Mouse (Mus musculus) macrophage (primary cell): Measurements from ENCODE around the gene Gart. TPM values are rescaled to one million over a fixed set of nuclear protein-coding genes. Genes with fewer than 3 reads are reported as not detected.

Experiments used
- H3K27ac ChIP-seq: fragments of 350-480 bp; formaldehyde crosslinking; 2 replicates; pipeline ENCODE4 v1.9.0; 2021
- H3K36me3 ChIP-seq: fragments of 350-480 bp; formaldehyde crosslinking; 2 replicates; pipeline ENCODE4 v1.9.0; 2021; ENCODE audit errors: inconsistent target
- H3K4me3 ChIP-seq: fragments of 350-480 bp; formaldehyde crosslinking; 2 replicates; pipeline ENCODE4 v1.9.0; 2021; ENCODE audit errors: inconsistent target
- H3K79me2 ChIP-seq: fragments of 350-480 bp; formaldehyde crosslinking; 2 replicates; pipeline ENCODE4 v1.9.0; 2021; ENCODE audit errors: inconsistent target
- WGBS: methylation state at CpG from one replicate; pipeline ENCODE4 v1.1.7; 2026; ENCODE audit warnings: inconsistent platforms; ENCODE audit not compliant: missing documents; 5-methylcytosine and 5-hydroxymethylcytosine counted together
- polyA plus RNA-seq: library from polyadenylated mRNA; stranded (reverse); fragments of 250-400 nt; gene quantifications from 3 replicates; pipeline ENCODE4 v1.2.4, GENCODE M21; 2018; ENCODE audit warnings: inconsistent platforms

Gene Gart
- polyA plus RNA-seq, 1 experiment from 2014 or later: 25.7 TPM

DNA sequence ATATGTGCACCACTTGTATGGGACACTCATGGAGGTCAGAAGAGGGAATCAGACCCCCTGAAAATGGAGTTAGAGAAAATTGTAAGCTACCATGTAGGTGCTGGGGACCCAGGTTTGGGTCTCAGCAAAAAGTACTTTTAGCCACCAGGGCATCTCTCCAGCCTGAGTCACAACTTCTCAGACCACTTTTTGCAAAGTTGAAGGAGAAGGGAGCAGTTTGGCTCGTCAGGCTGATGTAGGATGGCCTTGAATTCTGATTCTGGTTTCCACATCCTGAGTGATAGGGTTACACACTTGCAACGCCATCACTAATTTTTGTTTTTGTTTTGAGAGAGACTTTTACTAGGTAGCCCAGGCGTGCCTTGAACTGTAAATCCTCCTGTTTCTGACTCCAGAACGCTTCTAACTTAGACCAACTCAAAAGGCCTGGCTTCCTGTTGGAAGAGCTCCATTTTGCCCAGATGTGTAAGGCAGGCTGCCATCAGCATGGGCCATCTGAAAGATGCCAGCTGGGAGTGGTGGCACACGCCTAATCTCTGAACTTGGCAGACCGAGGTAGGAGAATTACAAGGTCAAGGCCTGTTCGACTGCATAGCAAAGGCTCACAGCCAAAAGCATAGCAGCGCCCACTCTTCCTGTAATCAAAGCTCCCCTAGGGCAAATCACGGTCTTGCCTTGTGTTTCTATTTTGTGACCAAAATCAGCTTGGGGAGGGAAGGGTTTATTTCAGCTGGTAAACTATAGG, 37.1 kb downstream of the Gart start:
- Histone ChIP-seq H3K4me3 (no peak overlapping the region), H3K36me3 (no peaks in the 10 kb centered on the region), H3K27ac (no peak overlapping the region), H3K79me2 (peaks cover 24% of the 10 kb centered on the region; the same call in 1 of the 2 replicates)
- WGBS: 87% methylated on average over 9 of the region's 9 CpGs

DNA sequence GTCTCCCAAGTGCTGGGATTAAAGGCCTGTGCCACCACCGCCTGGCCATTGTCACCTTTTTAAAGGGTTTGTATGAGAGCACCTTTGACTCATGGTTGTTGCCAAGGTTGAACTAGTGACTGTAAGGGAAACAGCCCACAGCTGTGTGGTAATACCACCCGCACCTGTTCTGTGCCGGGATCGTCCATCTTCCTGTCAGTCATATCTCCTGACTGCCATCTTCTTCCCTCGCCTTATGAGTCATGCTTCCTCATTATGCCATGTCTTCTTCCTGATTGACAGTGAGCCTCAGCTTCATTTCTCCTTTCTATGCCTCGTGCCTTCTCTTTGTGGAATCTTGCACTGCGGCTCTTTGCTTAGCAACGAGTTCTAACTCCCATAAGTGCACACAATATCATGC, 39.8 kb downstream of the Gart start:
- peak overlapping the region; percentile 46 for H3K27ac ChIP-seq
- no peaks in the 10 kb centered on the region for H3K36me3 ChIP-seq
- no peak overlapping the region for H3K4me3 ChIP-seq
- peaks cover 6% of the 10 kb centered on the region; the same call in 1 of the 2 replicates for H3K79me2 ChIP-seq
- 15% methylated on average over 8 of the region's 8 CpGs for WGBS

DNA sequence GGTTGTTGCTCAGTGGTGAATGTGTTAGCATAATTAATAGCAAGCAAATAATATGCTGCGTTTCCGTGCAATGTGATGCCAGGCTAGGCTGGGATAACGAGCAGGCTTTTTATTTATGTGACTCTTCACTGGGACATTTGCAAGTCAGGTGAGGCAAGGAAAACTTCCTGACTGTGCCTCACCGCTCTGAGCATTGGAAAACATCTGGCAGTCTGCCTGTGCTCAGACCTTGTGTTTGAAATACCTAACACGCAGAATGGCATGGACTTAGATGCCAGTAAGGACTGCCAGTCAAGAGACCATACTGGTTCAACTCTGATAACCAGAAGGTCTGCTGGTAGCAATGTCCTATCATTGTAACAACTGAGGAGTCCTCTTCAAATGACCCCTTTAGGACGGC, 41.6 kb downstream of the Gart start:
- H3K27ac ChIP-seq: no peak overlapping the region
- no peaks in the 10 kb centered on the region for H3K36me3 ChIP-seq
- H3K4me3 ChIP-seq: no peak overlapping the region
- WGBS: 91% methylated on average over 6 of the region's 6 CpGs
- H3K79me2 ChIP-seq: no peaks in the 10 kb centered on the region

DNA sequence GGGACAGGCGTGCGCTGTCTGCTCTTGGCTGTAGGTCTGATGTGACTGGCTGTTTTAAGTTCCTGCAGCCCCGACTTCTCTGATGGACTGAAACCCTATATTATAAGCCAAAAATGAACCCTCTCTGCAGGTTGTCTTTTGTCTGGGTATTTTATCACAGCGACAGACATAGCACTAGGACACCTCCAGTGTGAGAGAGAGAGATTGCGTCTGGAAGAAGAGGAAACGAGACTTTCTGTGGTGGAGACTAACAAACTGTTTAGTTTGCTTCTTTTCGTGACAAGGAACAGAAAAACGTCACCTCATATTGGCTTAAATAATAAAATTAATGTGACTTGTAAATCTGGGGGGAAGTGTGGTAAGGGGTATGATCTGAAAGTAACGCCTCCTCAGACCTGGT, 45.1 kb downstream of the Gart start:
- 22% methylated on average over 9 of the region's 9 CpGs for WGBS
- Histone ChIP-seq H3K27ac (peak overlapping the region; percentile 58), H3K4me3 (no peak overlapping the region), H3K36me3 (no peaks in the 10 kb centered on the region), H3K79me2 (peaks cover 4% of the 10 kb centered on the region)

- WGBS: 67% methylated on average over 4 of the region's 4 CpGs
- no peaks in the 10 kb centered on the region for H3K36me3 ChIP-seq
- H3K27ac ChIP-seq: peak overlapping the region; percentile 19; the same call in 1 of the 2 replicates
- H3K4me3 ChIP-seq: no peak overlapping the region
- peaks cover 10% of the 10 kb centered on the region for H3K79me2 ChIP-seq
Observed at GRCm38 (mm10) chr16:91601081-91601480, 45.7 kb downstream of the Gart start.

DNA sequence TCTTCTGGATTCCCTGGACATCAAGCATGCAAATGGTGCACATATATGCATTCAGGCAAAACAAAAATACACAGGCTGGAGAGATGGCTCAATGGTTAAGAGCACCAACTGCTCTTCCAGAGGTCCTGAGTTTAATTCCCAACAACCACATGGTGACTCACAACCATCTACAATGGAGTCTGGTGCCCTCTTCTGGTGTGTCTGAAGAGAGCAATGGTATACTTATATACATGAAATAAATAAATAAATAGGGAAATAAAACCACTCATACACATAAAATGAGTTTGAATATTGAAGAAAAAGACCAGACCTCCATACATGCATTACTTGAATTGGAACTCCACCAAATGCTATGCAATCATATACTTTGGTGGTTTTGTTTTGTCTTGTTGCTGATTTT, 47.5 kb downstream of the Gart start:
- Histone ChIP-seq H3K79me2 (peaks cover 29% of the 10 kb centered on the region), H3K4me3 (no peak overlapping the region), H3K27ac (no peak overlapping the region), H3K36me3 (no peaks in the 10 kb centered on the region)

DNA sequence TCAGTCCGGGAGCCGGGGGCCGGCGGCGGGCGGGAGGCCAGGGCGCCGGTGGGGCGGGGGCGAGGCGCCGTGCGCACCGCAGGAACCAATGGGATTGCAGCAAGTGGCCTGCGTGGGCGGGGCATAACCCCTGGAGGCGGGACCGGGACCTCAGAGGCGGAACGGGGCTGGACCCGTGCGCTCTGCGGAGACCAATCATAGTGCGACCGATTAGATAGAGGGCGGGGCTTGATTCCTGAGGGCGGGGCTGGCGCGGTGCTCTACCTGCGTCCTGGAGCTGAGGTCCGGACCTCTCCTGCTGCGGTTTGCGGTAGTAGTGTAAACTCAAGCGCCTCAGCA, 49.1 kb downstream of the Gart start, which contains the start of gene Tmem50b:
Gene Tmem50b, minus strand, starts transcription at position 129 of the 339 bp plus-strand sequence.
- no peak within 1 kb of the TSS for H3K27ac ChIP-seq
- 0% methylated on average over 34 of the region's 34 CpGs for WGBS
- H3K79me2 ChIP-seq: peaks cover 45% of the 10 kb centered on the region
- H3K36me3 ChIP-seq: peaks cover 4% of the 10 kb centered on the region; the same call in 1 of the 2 replicates
- H3K4me3 ChIP-seq: peak within 1 kb of the TSS; percentile 67

- Histone ChIP-seq H3K36me3 (peaks cover 7% of the 10 kb centered on the region; the same call in 1 of the 2 replicates), H3K27ac (no peak overlapping the region), H3K4me3 (peak overlapping the region; percentile 67), H3K79me2 (peaks cover 51% of the 10 kb centered on the region)
- under 1% methylated on average over 59 of the region's 75 CpGs for WGBS
Observed at GRCm38 (mm10) chr16:91596779-91597671, 49.7 kb downstream of the Gart start.

DNA sequence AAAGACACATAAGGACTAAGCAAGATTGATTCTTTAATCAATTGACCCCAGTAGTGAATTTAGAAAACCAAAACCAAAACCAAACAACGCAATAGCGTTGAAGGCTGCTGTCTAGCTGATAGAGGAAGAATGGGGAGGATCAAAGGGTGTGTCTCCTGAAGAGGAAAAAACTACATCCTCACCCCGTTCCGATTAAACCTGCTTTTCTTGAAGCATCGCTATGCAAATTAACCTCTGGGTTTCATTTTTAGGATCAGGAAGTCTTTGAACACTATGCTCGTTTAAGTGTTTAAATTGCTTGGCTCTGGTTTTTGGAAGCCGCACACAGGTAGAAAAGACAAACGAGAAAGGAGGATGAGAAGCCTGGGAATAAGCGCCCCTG, 50.4 kb downstream of the Gart start:
- 2% methylated on average over 9 of the region's 9 CpGs for WGBS
- no peak overlapping the region for H3K27ac ChIP-seq
- H3K4me3 ChIP-seq: peak overlapping the region; percentile 67
- peaks cover 57% of the 10 kb centered on the region for H3K79me2 ChIP-seq
- H3K36me3 ChIP-seq: peaks cover 7% of the 10 kb centered on the region; the same call in 1 of the 2 replicates

DNA sequence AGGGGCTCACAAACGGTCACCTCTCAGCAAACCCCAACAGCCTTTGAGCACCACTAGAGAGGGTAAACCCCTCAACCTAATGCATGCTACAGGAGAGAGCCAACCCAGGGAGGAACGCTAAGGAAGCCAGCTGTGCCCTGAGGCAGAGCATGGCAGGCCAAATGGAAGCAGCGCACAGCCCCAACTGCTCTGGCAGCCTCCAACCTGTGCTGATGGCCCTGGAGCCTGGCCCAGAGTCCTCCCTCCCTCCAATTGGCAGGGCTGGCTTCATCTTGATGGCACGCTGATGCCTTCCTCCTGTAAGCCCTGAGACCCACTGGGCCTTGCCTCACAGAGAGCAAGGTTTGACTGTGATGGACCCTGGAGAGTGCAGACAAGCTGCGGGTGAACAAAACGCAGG, 51.7 kb downstream of the Gart start:
- Histone ChIP-seq H3K4me3 (no peak overlapping the region), H3K79me2 (peaks cover 70% of the 10 kb centered on the region), H3K36me3 (peaks cover 14% of the 10 kb centered on the region; the same call in 1 of the 2 replicates), H3K27ac (no peak overlapping the region)
- WGBS: 100% methylated on average over 6 of the region's 6 CpGs

GRCm38 (mm10) chr16:91593262-91593661, 53.5 kb downstream of the Gart start:
- Histone ChIP-seq H3K36me3 (peaks cover 14% of the 10 kb centered on the region; the same call in 1 of the 2 replicates), H3K79me2 (peaks cover 88% of the 10 kb centered on the region), H3K27ac (no peak overlapping the region), H3K4me3 (no peak overlapping the region)
- WGBS: 45% methylated on average over 3 of the region's 3 CpGs

GRCm38 (mm10) chr16:91592162-91592561, 54.6 kb downstream of the Gart start:
- WGBS: 80% methylated on average over 8 of the region's 8 CpGs
- H3K4me3 ChIP-seq: no peak overlapping the region
- H3K27ac ChIP-seq: no peak overlapping the region
- peaks cover 99% of the 10 kb centered on the region for H3K79me2 ChIP-seq
- H3K36me3 ChIP-seq: peaks cover 14% of the 10 kb centered on the region; the same call in 1 of the 2 replicates

DNA sequence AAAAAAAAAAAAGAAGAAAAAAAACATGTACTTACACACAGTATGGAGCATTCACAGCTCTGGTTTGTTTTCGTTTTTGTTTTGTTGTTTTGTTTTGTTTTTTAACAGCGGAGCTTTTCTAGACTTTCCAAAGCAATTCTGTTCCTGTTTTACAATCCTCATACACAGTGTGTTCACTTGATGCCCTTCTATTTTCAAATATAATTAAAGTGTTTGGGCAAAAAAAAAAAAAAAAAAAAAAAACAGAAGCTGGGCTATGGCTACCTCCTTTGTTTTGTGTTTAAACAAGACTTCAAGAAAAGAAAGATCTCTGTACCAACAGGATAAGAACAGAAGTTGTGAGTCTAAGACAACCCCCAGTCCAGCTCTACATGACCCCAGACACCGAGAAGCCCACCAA, 58.0 kb downstream of the Gart start:
- WGBS: 100% methylated on average over 2 of the region's 3 CpGs
- Histone ChIP-seq H3K36me3 (peaks cover 43% of the 10 kb centered on the region), H3K27ac (no peak overlapping the region), H3K4me3 (no peak overlapping the region), H3K79me2 (peaks cover 76% of the 10 kb centered on the region)

GRCm38 (mm10) chr16:91587730-91588453, 58.9 kb downstream of the Gart start:
- no peak overlapping the region for H3K27ac ChIP-seq
- H3K79me2 ChIP-seq: peaks cover 68% of the 10 kb centered on the region
- 52% methylated on average over 6 of the region's 6 CpGs for WGBS
- H3K4me3 ChIP-seq: no peak overlapping the region
- H3K36me3 ChIP-seq: peaks cover 42% of the 10 kb centered on the region
